Mouse (Mus musculus) E14TG2a.4 (cell line): ENCODE measurements around the gene Rpl28.
"Not testable (repeated sequence)": the region's sequence is repeated elsewhere in the genome, so short reads cannot be mapped to it uniquely, and the experiment has no call there.

Experiments
- H3K27me3 ChIP-seq: 2 replicates; pipeline ENCODE4 v1.6.1; 2014; ENCODE audit warnings: low read length, control low read depth; ENCODE audit not compliant: insufficient read depth
- H3K36me3 ChIP-seq: 2 replicates; pipeline ENCODE4 v1.6.1; 2014; ENCODE audit warnings: low read length, control low read depth; ENCODE audit not compliant: insufficient read depth
- H3K4me1 ChIP-seq: replicated peaks from 2 replicates; pipeline ENCODE4 v1.6.1; 2014; ENCODE audit warnings: low read depth, low read length, control low read depth
- H3K4me3 ChIP-seq: replicated peaks from 2 replicates; pipeline ENCODE4 v1.5.1; 2014; ENCODE audit warnings: mild to moderate bottlenecking, low read length
- H3K9me3 ChIP-seq: 2 replicates; pipeline ENCODE4 v1.6.1; 2014; ENCODE audit warnings: low read length, control low read depth
- CTCF ChIP-seq: conservative IDR thresholded peaks from 2 replicates; pipeline ENCODE4 v1.5.1; 2014; ENCODE audit warnings: low read length
- NANOG ChIP-seq: IDR thresholded peaks from 2 replicates; pipeline ENCODE4 v1.6.1; 2014; ENCODE audit warnings: borderline replicate concordance, low read length, mixed read lengths
- POU5F1 ChIP-seq: IDR thresholded peaks from 2 replicates; pipeline ENCODE4 v1.6.1; 2014; ENCODE audit warnings: low read length, borderline replicate concordance

Gene Rpl28

DNA sequence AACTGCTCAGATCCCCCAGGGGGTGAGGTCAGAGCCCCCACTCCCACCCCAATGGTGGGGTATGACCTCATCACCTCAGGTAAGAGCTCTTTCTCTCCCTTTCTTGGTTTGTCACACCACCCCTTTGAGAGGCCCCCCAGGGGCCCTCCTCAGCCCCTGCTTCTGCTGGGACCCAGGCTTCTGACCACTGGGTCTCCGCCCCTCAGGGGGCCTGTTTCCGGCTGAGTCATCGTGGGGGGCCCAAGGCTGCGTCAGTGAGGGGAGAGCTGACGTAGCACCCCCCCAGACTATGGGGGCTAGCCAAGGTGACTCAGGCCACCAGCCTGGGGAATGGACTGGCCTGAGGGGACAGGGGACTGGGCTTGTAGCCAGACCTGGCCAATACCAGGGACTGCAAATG lies 12.8 kb upstream of the Rpl28 start:
- TF ChIP-seq POU5F1 (no peak), CTCF (no peak), NANOG (no peak)
- peaks cover 15% of the 10 kb centered on the region for H3K36me3 ChIP-seq
- peaks cover 52% of the 10 kb centered on the region for H3K4me1 ChIP-seq
- H3K9me3 ChIP-seq, result no peaks in the 10 kb centered on the region
- peaks cover 96% of the 10 kb centered on the region for H3K27me3 ChIP-seq
- H3K4me3 ChIP-seq, result no peak overlapping the region

DNA sequence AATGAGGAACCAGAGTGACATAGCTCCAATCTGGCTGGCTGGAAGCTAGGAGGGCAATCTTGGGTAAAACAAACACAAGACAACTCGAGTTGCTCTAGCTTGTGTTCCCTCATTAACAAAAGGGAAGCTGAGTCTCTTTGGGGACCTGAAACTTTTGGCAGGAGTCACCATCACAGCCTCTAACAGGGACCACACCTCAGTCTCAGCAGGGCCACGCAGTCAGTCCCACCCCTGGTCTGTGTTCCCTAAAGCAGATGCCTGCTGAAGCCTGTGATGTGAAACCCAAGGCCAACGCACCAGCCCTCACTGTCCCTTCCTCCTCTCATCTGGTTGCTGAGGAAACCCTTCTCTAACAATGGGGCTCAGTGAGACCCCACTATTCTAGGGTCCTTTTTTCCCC lies 10.5 kb upstream of the Rpl28 start:
- no peak overlapping the region for H3K4me3 ChIP-seq
- peaks cover 34% of the 10 kb centered on the region for H3K36me3 ChIP-seq
- H3K27me3 ChIP-seq, result peaks cover 80% of the 10 kb centered on the region
- TF ChIP-seq NANOG (no peak), CTCF (no peak), POU5F1 (no peak)
- H3K9me3 ChIP-seq, result no peaks in the 10 kb centered on the region
- H3K4me1 ChIP-seq, result peaks cover 41% of the 10 kb centered on the region

DNA sequence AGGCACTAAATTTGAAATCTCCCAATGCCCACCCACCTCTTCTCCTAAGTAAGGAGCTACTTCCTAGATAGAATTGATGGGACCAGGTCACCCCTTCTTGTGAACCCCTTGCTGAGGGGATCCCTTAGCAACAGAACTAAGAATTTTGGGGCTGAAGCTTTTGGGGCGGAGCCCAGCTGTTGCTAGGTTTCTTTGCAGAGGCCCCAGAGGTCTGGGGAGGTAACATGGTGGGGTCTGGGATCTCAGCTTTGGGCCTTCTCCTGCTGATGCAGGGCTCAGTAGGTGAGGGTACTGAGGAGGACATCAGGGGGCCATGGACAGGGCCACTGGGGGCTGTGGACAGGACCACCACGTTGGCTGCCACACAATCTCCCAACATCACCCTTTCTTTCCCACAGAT lies 9.9 kb upstream of the Rpl28 start, which contains the start of the genes Il11 and Tmem190:
Gene Il11, minus strand, starts transcription at position 101 of the 400 bp plus-strand sequence.
Gene Tmem190, plus strand, starts transcription at position 179 of the 400 bp plus-strand sequence.
- Histone ChIP-seq H3K4me1 (peaks cover 41% of the 10 kb centered on the region), H3K36me3 (peaks cover 37% of the 10 kb centered on the region), H3K27me3 (peaks cover 75% of the 10 kb centered on the region), H3K4me3 (no peak within 1 kb of the TSS), H3K9me3 (no peaks in the 10 kb centered on the region)
- TF ChIP-seq POU5F1 (no peak), NANOG (no peak), CTCF (no peak)

DNA sequence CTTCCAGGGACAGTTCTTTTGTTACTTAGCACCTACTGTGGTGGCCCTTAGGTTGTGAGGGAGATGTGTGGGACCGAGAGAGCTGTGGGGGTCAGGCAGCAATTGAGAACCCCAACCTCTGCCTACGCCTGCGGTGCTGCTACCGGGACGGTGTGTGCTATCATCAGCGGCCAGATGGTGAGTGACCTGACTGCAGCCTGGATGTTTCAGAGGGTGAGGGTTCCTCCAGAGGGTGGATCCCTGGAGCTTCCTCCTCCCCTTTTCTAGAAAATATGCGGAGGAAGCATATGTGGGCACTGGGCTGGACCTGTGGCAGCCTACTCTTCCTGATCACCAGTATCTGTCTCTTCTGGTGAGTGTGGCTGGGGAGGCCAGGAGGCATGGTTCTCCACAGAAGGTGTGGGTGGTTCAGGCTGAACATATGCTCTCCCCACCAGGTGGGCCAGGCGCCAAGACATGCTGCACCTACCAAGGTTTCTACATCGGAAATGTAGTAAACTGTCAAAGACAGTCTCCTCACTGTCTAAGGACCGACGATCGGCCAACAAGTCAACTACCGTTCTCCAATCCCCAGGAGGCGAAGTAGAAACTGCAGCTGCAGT lies 8.9 kb upstream of the Rpl28 start:
- H3K4me3 ChIP-seq, result no peak overlapping the region
- peaks cover 41% of the 10 kb centered on the region for H3K4me1 ChIP-seq
- TF ChIP-seq NANOG, result no peak
- TF ChIP-seq POU5F1, result no peak
- TF ChIP-seq CTCF, result no peak
- H3K27me3 ChIP-seq, result peaks cover 66% of the 10 kb centered on the region
- H3K9me3 ChIP-seq, result no peaks in the 10 kb centered on the region
- peaks cover 37% of the 10 kb centered on the region for H3K36me3 ChIP-seq

DNA sequence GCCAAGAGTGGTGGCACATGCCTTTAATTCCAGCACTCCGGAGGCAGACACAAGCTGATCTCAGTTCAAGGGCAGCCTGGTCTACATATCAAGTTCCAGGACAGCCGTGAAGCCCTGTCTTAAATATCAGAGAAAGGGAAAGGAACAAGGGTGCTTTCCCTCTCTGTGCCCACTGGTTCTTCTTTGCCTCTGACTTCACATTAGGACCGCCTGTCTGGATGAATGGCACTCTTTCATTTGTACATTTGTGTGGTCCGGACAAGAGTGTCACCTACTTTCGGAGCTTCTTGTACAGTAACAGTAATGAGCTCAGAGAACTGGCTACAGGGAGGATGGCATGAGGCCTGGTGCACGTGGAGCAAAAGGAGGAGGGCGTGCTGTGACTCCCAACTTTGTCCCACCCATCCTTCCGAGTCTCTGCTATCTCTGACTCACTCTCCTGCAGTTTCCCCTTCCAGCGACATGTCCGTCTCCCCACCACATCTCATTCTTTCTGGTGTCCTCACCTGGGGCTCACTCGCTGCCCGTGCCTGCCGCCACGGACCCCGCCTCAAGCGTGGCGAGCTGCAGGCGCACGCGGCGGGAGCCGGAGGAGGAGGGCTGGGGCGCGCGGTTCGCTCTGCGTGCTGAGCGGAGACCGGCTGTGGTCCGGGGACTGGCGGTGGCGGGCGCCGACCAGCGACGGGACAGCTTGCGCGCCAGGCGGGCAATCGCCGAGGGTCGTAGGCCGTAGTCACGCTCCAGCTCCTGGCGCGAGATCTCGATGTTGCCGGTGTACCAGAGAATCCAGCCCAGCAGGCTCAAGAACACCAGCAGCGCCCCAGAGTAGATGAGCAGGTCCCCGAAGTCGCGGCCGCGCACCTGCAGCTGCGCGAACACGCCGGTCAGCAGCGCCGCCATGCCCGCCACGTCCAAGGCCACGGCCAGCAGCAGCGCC lies 3.9 kb upstream of the Rpl28 start:
- Histone ChIP-seq H3K27me3 (peaks cover 17% of the 10 kb centered on the region), H3K36me3 (peaks cover 42% of the 10 kb centered on the region), H3K4me1 (peaks cover 41% of the 10 kb centered on the region), H3K9me3 (no peaks in the 10 kb centered on the region), H3K4me3 (peak overlapping the region; percentile 87)
- TF ChIP-seq NANOG, result no peak
- no peak for TF ChIP-seq CTCF
- no peak for TF ChIP-seq POU5F1

DNA sequence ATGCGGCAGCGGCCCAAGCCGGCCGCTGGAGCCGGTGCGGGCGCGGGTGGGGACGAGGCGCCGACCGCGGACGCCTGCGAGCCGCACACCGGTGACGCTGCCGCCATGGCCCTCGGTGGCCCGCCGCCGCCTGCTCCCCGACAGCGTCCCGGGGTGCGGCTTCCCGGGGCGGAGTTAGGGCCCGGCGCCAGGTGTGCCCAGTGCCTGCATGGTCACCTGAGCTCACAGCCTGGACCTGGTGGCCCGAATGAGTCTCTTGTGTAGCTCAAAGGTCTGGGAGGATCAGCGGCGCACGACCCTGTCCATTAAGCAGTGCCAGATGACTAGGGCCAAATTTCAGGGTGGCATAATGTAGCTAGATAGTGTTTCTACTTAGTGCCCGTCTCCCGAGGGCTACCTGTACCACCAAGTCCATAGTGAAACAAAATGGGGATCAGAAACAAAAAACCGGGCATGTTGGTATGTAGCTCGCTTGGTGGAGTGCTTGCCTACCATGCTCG lies 3.2 kb upstream of the Rpl28 start, which contains the start of gene Tmem238:
Gene Tmem238, minus strand, starts transcription at position 221 of the 500 bp plus-strand sequence.
- no peaks in the 10 kb centered on the region for H3K9me3 ChIP-seq
- peaks cover 42% of the 10 kb centered on the region for H3K36me3 ChIP-seq
- no peak for TF ChIP-seq POU5F1
- TF ChIP-seq CTCF, result no peak
- TF ChIP-seq NANOG, result no peak
- H3K4me3 ChIP-seq, result peak within 1 kb of the TSS; percentile 87
- peaks cover 41% of the 10 kb centered on the region for H3K4me1 ChIP-seq
- peaks cover 10% of the 10 kb centered on the region for H3K27me3 ChIP-seq

DNA sequence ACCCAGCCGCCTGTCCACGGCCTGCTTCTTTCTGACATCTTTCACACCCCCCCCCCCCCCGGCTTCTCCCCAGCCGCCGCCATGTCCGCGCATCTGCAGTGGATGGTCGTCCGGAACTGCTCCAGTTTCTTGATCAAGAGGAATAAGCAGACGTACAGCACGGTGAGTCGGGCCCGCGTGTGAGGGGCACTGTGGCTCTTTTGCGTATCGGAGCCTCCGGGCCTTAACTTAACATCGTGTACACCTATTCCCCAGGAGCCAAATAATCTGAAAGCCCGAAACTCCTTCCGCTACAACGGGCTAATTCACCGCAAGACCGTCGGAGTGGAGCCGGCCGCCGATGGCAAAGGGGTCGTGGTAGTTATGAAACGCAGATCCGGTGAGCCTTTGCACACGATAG lies 574 bp downstream of the Rpl28 start:
- H3K4me1 ChIP-seq, result peaks cover 51% of the 10 kb centered on the region
- H3K36me3 ChIP-seq, result peaks cover 52% of the 10 kb centered on the region
- peak overlapping the region; percentile 91 for H3K4me3 ChIP-seq
- not testable (repeated sequence) for H3K9me3 ChIP-seq, H3K27me3 ChIP-seq

DNA sequence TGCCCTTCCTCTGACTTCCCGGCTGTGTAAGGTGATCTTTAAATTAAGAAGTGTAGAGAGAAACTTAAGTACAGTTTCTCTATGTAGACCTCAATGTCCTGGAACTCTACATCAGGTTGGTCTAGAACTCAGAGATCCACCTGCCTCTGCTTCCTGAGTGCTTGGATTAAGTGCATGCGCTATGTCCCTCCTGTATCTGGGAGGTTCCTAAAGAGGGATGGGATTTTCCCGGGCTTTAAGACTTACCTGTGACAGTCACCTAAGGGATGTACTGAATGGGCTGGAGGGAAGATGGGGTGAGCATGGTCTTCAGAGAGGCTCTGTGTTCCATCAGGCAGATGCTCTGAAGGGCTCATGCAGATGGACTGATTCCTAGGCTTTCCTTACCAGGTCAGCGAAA lies 1.0 kb downstream of the Rpl28 start:
- H3K27me3 ChIP-seq, result no peaks in the 10 kb centered on the region
- TF ChIP-seq POU5F1 (no peak), NANOG (no peak), CTCF (no peak)
- H3K36me3 ChIP-seq, result peaks cover 56% of the 10 kb centered on the region
- peak overlapping the region; percentile 91 for H3K4me3 ChIP-seq
- no peaks in the 10 kb centered on the region for H3K9me3 ChIP-seq
- H3K4me1 ChIP-seq, result peaks cover 47% of the 10 kb centered on the region
